Mouse (Mus musculus) CH12.LX (cell line): Measurements from ENCODE around the gene Sfmbt1. TPM values are rescaled to one million over a fixed set of nuclear protein-coding genes. Genes with fewer than 3 reads are reported as not detected.

Source experiments
- DNase-seq: peaks from one replicate; pipeline ENCODE4 v3.0.0-alpha.2; 2013; ENCODE audit errors: extremely low read depth
- H3K27ac ChIP-seq: 2 replicates; pipeline ENCODE4 v1.5.1; 2012; ENCODE audit warnings: low read depth, mild to moderate bottlenecking, control low read depth, moderate library complexity; ENCODE audit not compliant: insufficient read depth
- H3K27me3 ChIP-seq: replicated peaks from 2 replicates; pipeline ENCODE3; 2012; ENCODE audit warnings: inconsistent platforms
- H3K36me3 ChIP-seq, 2 experiments: replicated peaks in 1 of 2; 2 replicates each; pipeline versions ENCODE3 to v1.6.1; 2012; ENCODE audit warnings: inconsistent platforms in 1 of 2, low read length in 1 of 2, mild to moderate bottlenecking in 1 of 2, mixed read lengths in 1 of 2, moderate library complexity in 1 of 2; ENCODE audit not compliant: control insufficient read depth in 1 of 2, insufficient read depth in 1 of 2
- H3K4me1 ChIP-seq, 2 experiments: 2 replicates each; pipeline ENCODE4 v1.6.1; 2012; ENCODE audit warnings: inconsistent platforms in 1 of 2, moderate library complexity in 1 of 2; ENCODE audit not compliant: insufficient read depth in 2 of 2, control insufficient read depth in 1 of 2
- H3K4me2 ChIP-seq: 2 replicates; pipeline ENCODE4 v1.6.1; 2012; ENCODE audit warnings: low read depth, mild to moderate bottlenecking, control low read depth; ENCODE audit not compliant: poor library complexity, insufficient read depth, severe bottlenecking
- H3K4me3 ChIP-seq, 3 experiments: fragments of 150-350 bp in 1 of 3; sonication (generic) in 1 of 3; replicated peaks in 1 of 3; 2 replicates each; pipeline versions ENCODE3 to v1.5.1; 2011 to 2012; ENCODE audit warnings: low read depth in 2 of 3, low read length in 2 of 3, mild to moderate bottlenecking in 2 of 3, moderate library complexity in 2 of 3, control low read depth in 1 of 3, improper control_type of control experiment in 1 of 3, inconsistent platforms in 1 of 3, mixed read lengths in 1 of 3; ENCODE audit not compliant: poor library complexity in 1 of 3
- H3K79me2 ChIP-seq: replicated peaks from 2 replicates; pipeline ENCODE4 v1.6.1; 2012; ENCODE audit warnings: mild to moderate bottlenecking, moderate library complexity; ENCODE audit not compliant: control insufficient read depth, poor library complexity, insufficient read depth, severe bottlenecking; ENCODE audit errors: extremely low read depth
- H3K9ac ChIP-seq: 2 replicates; pipeline ENCODE4 v1.6.1; 2012; ENCODE audit warnings: low read depth, mild to moderate bottlenecking, control low read depth, moderate library complexity; ENCODE audit not compliant: insufficient read depth
- H3K9me3 ChIP-seq: replicated peaks from 2 replicates; pipeline ENCODE3; 2012; ENCODE audit warnings: low read length, inconsistent platforms, mixed read lengths
- CTCF ChIP-seq, 2 experiments: IDR thresholded peaks in 1 of 2; conservative IDR thresholded peaks in 1 of 2; 2 replicates each; pipeline ENCODE4 v1.5.1; 2011 to 2012; ENCODE audit warnings: low read depth in 2 of 2, low read length in 2 of 2, improper control_type of control experiment in 1 of 2, inconsistent platforms in 1 of 2, mild to moderate bottlenecking in 1 of 2, moderate library complexity in 1 of 2
- ELF1 ChIP-seq: IDR thresholded peaks from 2 replicates; pipeline ENCODE4 v1.6.1; 2014; ENCODE audit warnings: low read depth, mild to moderate bottlenecking, inconsistent platforms, low read length, improper control_type of control experiment
- IRF4 ChIP-seq: IDR thresholded peaks from 2 replicates; pipeline ENCODE4 v1.6.1; 2014; ENCODE audit warnings: low read depth, mild to moderate bottlenecking, inconsistent platforms, low read length, improper control_type of control experiment
- JUN ChIP-seq: IDR thresholded peaks from 2 replicates; pipeline ENCODE4 v1.6.1; 2011; ENCODE audit warnings: low read depth, mild to moderate bottlenecking, low read length, improper control_type of control experiment, moderate library complexity; ENCODE audit not compliant: insufficient read depth
- MAX ChIP-seq: IDR thresholded peaks from 2 replicates; pipeline ENCODE4 v1.6.1; 2011; ENCODE audit warnings: low read length, improper control_type of control experiment
- MEF2A ChIP-seq: IDR thresholded peaks from 2 replicates; pipeline ENCODE4 v1.6.1; 2014; ENCODE audit warnings: low read depth, mild to moderate bottlenecking, inconsistent platforms, low read length, improper control_type of control experiment, borderline replicate concordance
- MXI1 ChIP-seq: IDR thresholded peaks from 2 replicates; pipeline ENCODE4 v1.6.1; 2011; ENCODE audit warnings: mild to moderate bottlenecking, low read depth, low read length, improper control_type of control experiment
- PAX5 ChIP-seq: IDR thresholded peaks from 2 replicates; pipeline ENCODE4 v1.6.1; 2012; ENCODE audit warnings: low read length, inconsistent platforms, mixed read lengths
- POLR2A ChIP-seq: IDR thresholded peaks from 2 replicates; pipeline ENCODE4 v1.6.1; 2011; ENCODE audit warnings: low read depth, mild to moderate bottlenecking, improper control_type of control experiment, low read length
- RCOR1 ChIP-seq: conservative IDR thresholded peaks from 2 replicates; pipeline ENCODE4 v1.6.1; 2012; ENCODE audit warnings: low read depth, mild to moderate bottlenecking, inconsistent platforms, low read length, improper control_type of control experiment
- TCF12 ChIP-seq: IDR thresholded peaks from 2 replicates; pipeline ENCODE4 v1.6.1; 2014; ENCODE audit warnings: low read depth, mild to moderate bottlenecking, inconsistent platforms, low read length, improper control_type of control experiment
- UBTF ChIP-seq: IDR thresholded peaks from 2 replicates; pipeline ENCODE4 v1.6.1; 2012; ENCODE audit warnings: low read depth, mild to moderate bottlenecking, inconsistent platforms, low read length, improper control_type of control experiment, moderate library complexity
- USF2 ChIP-seq: conservative IDR thresholded peaks from 2 replicates; pipeline ENCODE4 v1.6.1; 2011; ENCODE audit warnings: low read depth, low read length, improper control_type of control experiment
- ZNF384 ChIP-seq: IDR thresholded peaks from 2 replicates; pipeline ENCODE4 v1.6.1; 2012; ENCODE audit warnings: low read depth, low read length, improper control_type of control experiment, inconsistent platforms
- dilution Hi-C: fragments of 300-500 bp; cut with MboI; formaldehyde crosslinking; loops from 2 replicates; pipeline ENCODE4 v1.14.3; 2020; ENCODE audit warnings: low sequenced_read_pairs; ENCODE audit not compliant: extremely low pct_unique_long_range_greater_than_20kb, extremely low pct_ligation_motif_present
- in situ Hi-C: fragments of 300-500 bp; cut with MboI; formaldehyde crosslinking; loops from 3 replicates; pipeline ENCODE4 v1.14.3; 2019; ENCODE audit warnings: low sequenced_read_pairs, low pct_ligation_motif_present, low pct_unique_long_range_greater_than_20kb, mixed read lengths
- polyA plus RNA-seq: library from polyadenylated mRNA; unstranded; fragments of >175 nt; gene quantifications from 2 replicates; pipeline ENCODE4 v1.2.1, GENCODE M21; 2012; ENCODE audit warnings: low read depth; ENCODE audit not compliant: insufficient read length
- total RNA-seq, 2 experiments: library from RNA; depleted of rRNA; stranded (reverse); fragments of 300-350 nt in 1 of 2; fragments of >200 nt in 1 of 2; gene quantifications; 2 replicates each; pipeline ENCODE4 v1.2.3; 2012 to 2014

The Sfmbt1 gene
- total and polyA plus RNA-seq, 3 experiments, result 2.4 to 6.0 (median 5.1) TPM

DNA sequence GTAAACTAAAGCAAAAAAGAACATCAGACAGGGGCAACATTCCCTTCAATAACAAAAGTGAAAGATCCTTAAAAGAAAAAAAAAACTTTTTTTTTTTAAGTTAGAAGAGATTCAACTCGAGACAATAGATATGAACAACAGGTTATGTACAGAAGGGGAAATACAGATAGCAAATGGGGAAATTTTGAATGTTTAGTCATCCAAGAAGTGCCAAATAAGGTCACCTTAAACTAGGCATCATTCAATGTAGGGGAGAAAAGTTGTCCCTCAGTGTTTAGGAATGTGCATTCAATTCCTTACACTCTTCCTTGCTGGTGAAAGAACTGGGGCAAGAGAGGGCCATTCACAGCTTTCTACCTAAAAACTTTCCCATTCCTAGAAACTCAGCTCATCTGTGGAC, 880 bp upstream of the Sfmbt1 start:
- Histone ChIP-seq H3K4me1 (peaks cover 10 to 18% of the 10 kb centered on the region in 2 experiments; a peak in 3 of 4 replicates), H3K4me3 (no peak overlapping the region), H3K27me3 (peaks cover 10% of the 10 kb centered on the region), H3K9ac (no peak overlapping the region), H3K4me2 (no peak overlapping the region), H3K9me3 (no peaks in the 10 kb centered on the region), H3K79me2 (peaks cover 18% of the 10 kb centered on the region), H3K36me3 (no peaks in the 10 kb centered on the region), H3K27ac (no peak overlapping the region)
- TF ChIP-seq USF2 (no peak), ZNF384 (peak; percentile 66), TCF12 (no peak), IRF4 (peak; percentile 21; the same call in 1 of the 2 replicates)
- no peak for DNase-seq
- in situ Hi-C loops (loop anchor here (10.0 kb wide), 1 partner anchor 121 kb away; no protein-coding TSS in a partner anchor), dilution Hi-C loops (no loop called here)

DNA sequence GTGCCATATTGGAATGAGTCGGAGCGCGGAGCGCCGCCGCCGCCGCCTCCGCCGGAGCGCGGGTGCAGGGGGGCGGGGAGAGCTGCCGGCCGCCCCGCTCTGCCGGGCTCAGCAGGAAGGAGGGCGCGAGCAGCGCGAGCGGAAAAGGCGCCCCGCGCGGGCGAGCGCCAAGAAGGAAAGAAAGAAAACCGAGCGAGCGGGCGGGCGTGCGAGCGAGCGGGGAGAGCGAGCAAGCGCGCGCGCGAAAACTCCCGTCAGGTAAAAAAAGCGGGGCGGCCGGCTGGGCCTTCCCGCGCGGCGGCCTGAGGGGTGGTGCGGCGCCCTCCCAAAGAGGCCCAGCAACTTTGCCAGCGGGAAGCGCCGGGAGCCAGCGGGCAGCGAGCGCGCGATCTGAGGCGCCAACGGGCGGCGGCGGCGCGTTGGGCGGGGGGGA, 985 bp downstream of the Sfmbt1 start:
- Histone ChIP-seq H3K79me2 (peaks cover 30% of the 10 kb centered on the region), H3K9me3 (no peaks in the 10 kb centered on the region), H3K27ac (peak overlapping the region; percentile 50; the same call in 1 of the 2 replicates), H3K27me3 (peaks cover 10% of the 10 kb centered on the region), H3K4me3 (peak overlapping the region; percentile 47 to 76 (median 75)), H3K4me2 (peak overlapping the region; percentile 42; the same call in 1 of the 2 replicates), H3K4me1 (peaks cover 10 to 18% of the 10 kb centered on the region in 2 experiments; a peak in 3 of 4 replicates), H3K9ac (peak overlapping the region; percentile 94), H3K36me3 (no peaks in the 10 kb centered on the region)
- in situ Hi-C loops (loop anchor here (10.0 kb wide), 1 partner anchor 119 kb away; no protein-coding TSS in a partner anchor), dilution Hi-C loops (no loop called here)
- DNase-seq, result peak; percentile 39
- no peak for TF ChIP-seq CTCF (conservative IDR thresholded peaks at IDR 0.05 in 1 of 2, IDR thresholded peaks at IDR 0.05 in 1 of 2; ENCODE audit: low read depth in 2 of 2, low read length in 2 of 2)
- 0 out of 2 replicates have a peak, but pooled peaks have one; percentile 29 for TF ChIP-seq UBTF
- TF ChIP-seq MEF2A, result no peak
- peak; percentile 22; the same call in 1 of the 2 replicates for TF ChIP-seq ZNF384
- TF ChIP-seq MAX, result no peak
- 0 out of 2 replicates have a peak, but pooled peaks have one; percentile 32 for TF ChIP-seq ELF1
- no peak for TF ChIP-seq RCOR1
- TF ChIP-seq PAX5, result no peak
- peak; percentile 1; the same call in 1 of the 2 replicates for TF ChIP-seq MXI1
- peak; percentile 66 for TF ChIP-seq POLR2A
- no peak for TF ChIP-seq JUN
